Mouse (Mus musculus): ENCODE data around the gene Fam84b.
"Not testable (repeated sequence)": the region's sequence is repeated elsewhere in the genome, so short reads cannot be mapped to it uniquely, and the experiment has no call there.

Gene Fam84b

GRCm38 (mm10) chr15:60853231-60853999 is at the start of gene Fam84b:
Gene Fam84b (minus strand): TSS chr15:60853778.
- DNase-seq = peak; percentile 9

- no peak for DNase-seq
These were observed 44.8 kb upstream of the Fam84b start for GRCm38 (mm10) chr15:60898187-60898965.

- no peak for DNase-seq
These were observed 42.5 kb upstream of the Fam84b start for GRCm38 (mm10) chr15:60896040-60896439.

GRCm38 (mm10) chr15:60892976-60893463 is 39.4 kb upstream of the Fam84b start:
- DNase-seq = peak; percentile 6

- no peak for DNase-seq
These were observed 35.1 kb upstream of the Fam84b start for GRCm38 (mm10) chr15:60888724-60889123.

- no peak for DNase-seq
These were observed 22.1 kb upstream of the Fam84b start for GRCm38 (mm10) chr15:60875721-60876120.

GRCm38 (mm10) chr15:60862417-60862816 is 8.8 kb upstream of the Fam84b start:
- DNase-seq = no peak

GRCm38 (mm10) chr15:60855112-60855511 is 1.5 kb upstream of the Fam84b start:
- no peak for DNase-seq

GRCm38 (mm10) chr15:60854151-60854550 is 573 bp upstream of the Fam84b start:
- no peak for DNase-seq

GRCm38 (mm10) chr15:60848630-60849029 is 4.9 kb downstream of the Fam84b start:
- DNase-seq = no peak

GRCm38 (mm10) chr15:60846291-60846690 is 7.3 kb downstream of the Fam84b start:
- no peak for DNase-seq

- DNase-seq = no peak
These were observed 7.7 kb downstream of the Fam84b start for GRCm38 (mm10) chr15:60845886-60846285.

- no peak for DNase-seq
These were observed 11.8 kb downstream of the Fam84b start for GRCm38 (mm10) chr15:60841785-60842184.

- not testable (repeated sequence) for DNase-seq
These were observed 12.3 kb downstream of the Fam84b start for GRCm38 (mm10) chr15:60841312-60841711.

- no peak for DNase-seq
These were observed 13.3 kb downstream of the Fam84b start for GRCm38 (mm10) chr15:60840296-60840670.

GRCm38 (mm10) chr15:60839539-60840295 is 13.9 kb downstream of the Fam84b start:
- no peak for DNase-seq

GRCm38 (mm10) chr15:60838135-60838534 is 15.4 kb downstream of the Fam84b start:
- no peak for DNase-seq

GRCm38 (mm10) chr15:60837719-60838118 is 15.9 kb downstream of the Fam84b start:
- no peak for DNase-seq

GRCm38 (mm10) chr15:60836321-60836720 is 17.3 kb downstream of the Fam84b start:
- DNase-seq = no peak

- no peak for DNase-seq
These were observed 18.7 kb downstream of the Fam84b start for GRCm38 (mm10) chr15:60834598-60835571.

GRCm38 (mm10) chr15:60833476-60834218 is 19.9 kb downstream of the Fam84b start:
- no peak for DNase-seq
